Mouse (Mus musculus) intestine, embryonic 16.5 days (tissue): ENCODE results near the gene Pip5k1a. TPM values are rescaled to one million over a fixed set of nuclear protein-coding genes. Genes with fewer than 3 reads are reported as not detected.
A peak's percentile ranks its signal among the peaks of the same experiment; 100 is the strongest.

Experiments
- ATAC-seq: fragments of 200-750 bp; cut with Nextera tagmentation; 2 replicates; pipeline ENCODE4 v1.8.0; 2017; ENCODE audit warnings: moderate TSS enrichment, moderate library complexity
- H3K27ac ChIP-seq: fragments of 300-500 bp; sonication (generic); 2 replicates; pipeline ENCODE4 v1.5.1; 2014; ENCODE audit warnings: mild to moderate bottlenecking, low read length
- H3K27me3 ChIP-seq: fragments of 300-500 bp; sonication (generic); replicated peaks from 2 replicates; pipeline ENCODE4 v1.6.1; 2014; ENCODE audit warnings: low read length, control low read depth, mixed read lengths; ENCODE audit not compliant: control insufficient read depth, insufficient read depth
- H3K36me3 ChIP-seq: fragments of 300-500 bp; sonication (generic); 2 replicates; pipeline ENCODE4 v1.6.1; 2014; ENCODE audit warnings: low read length, control low read depth; ENCODE audit not compliant: control insufficient read depth, insufficient read depth
- H3K4me1 ChIP-seq: fragments of 300-500 bp; sonication (generic); 2 replicates; pipeline ENCODE4 v1.6.1; 2014; ENCODE audit warnings: low read length, control low read depth, mixed read lengths; ENCODE audit not compliant: control insufficient read depth, insufficient read depth
- H3K4me2 ChIP-seq: fragments of 300-500 bp; sonication (generic); 2 replicates; pipeline ENCODE4 v1.6.1; 2014; ENCODE audit warnings: low read depth, low read length, control low read depth
- H3K4me3 ChIP-seq: fragments of 300-500 bp; sonication (generic); 2 replicates; pipeline ENCODE4 v1.5.1; 2014; ENCODE audit warnings: mild to moderate bottlenecking, low read length
- H3K9ac ChIP-seq: fragments of 300-500 bp; sonication (generic); 2 replicates; pipeline ENCODE4 v1.6.1; 2014; ENCODE audit warnings: low read depth, low read length
- H3K9me3 ChIP-seq: fragments of 300-500 bp; sonication (generic); 2 replicates; pipeline ENCODE4 v1.6.1; 2016; ENCODE audit warnings: low read length, control low read depth; ENCODE audit not compliant: control insufficient read depth
- WGBS: fragments of 180-500 bp; shearing (Covaris S2); extraction: QIAGEN DNeasy Blood & Tissue Kit; methylation state at CpG from one replicate; pipeline ENCODE4 v1.1.7; 2014; 5-methylcytosine and 5-hydroxymethylcytosine counted together
- polyA plus RNA-seq: library from polyadenylated mRNA; unstranded; fragments of >200 nt; fragmentation: Nextera tagmentation; extraction: Ambion mirVana; gene quantifications from 2 replicates; pipeline ENCODE4 v1.2.1, GENCODE M21; 2015

The Pip5k1a gene
- polyA plus RNA-seq, 1 experiment from 2014 or later, result 14.5 TPM

DNA sequence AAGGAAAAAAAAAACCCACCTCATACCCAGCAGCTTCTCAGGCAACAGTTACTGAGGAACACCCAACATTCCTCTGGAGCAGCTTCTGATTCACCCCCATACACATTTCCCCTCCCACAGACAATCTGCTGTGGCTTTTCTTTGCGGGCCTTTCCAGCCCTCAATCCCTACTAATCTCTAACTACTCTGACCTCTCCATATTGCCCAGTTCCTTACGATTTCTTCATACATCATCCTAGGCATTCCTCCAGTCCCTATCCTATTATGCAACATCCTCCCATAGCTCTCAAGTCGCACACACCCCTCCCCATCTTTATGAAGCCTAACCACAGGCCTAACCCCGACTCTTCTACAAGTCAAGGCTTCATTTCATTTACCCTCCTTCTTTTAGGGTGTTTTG is 1.6 kb downstream of the Pip5k1a start:
- Histone ChIP-seq H3K27me3 (no peaks in the 10 kb centered on the region), H3K9me3 (no peaks in the 10 kb centered on the region), H3K27ac (0 out of 2 replicates have a peak overlapping the region, but pooled peaks have one; percentile 1), H3K4me1 (peaks cover 7% of the 10 kb centered on the region), H3K36me3 (no peaks in the 10 kb centered on the region), H3K4me2 (peak overlapping the region; percentile 65), H3K4me3 (peak overlapping the region; percentile 99), H3K9ac (peak overlapping the region; percentile 92; the same call in 1 of the 2 replicates)
- no peak for ATAC-seq
- WGBS, result 47% methylated on average over 4 of the region's 4 CpGs

DNA sequence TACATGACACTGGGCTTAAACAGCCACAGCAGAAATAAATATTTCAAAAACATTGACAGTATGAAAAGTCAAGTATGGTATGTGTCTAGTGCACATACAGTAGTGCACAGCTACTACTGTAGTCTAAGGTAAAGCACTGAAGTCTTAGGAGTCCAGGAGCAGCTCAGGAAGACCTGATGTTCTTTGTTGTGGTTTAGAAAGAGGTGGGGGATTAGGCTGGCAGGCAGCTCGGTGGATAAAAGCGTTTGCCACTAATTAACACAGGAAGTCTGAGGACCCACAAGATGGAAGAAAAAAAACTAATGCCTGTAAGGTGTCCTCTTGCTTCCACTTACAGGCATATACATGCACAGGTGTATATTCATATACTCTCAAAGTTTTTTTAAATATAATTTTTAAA is 5.9 kb downstream of the Pip5k1a start:
- Histone ChIP-seq H3K9me3 (no peaks in the 10 kb centered on the region), H3K4me3 (no peak overlapping the region), H3K36me3 (no peaks in the 10 kb centered on the region), H3K27ac (no peak overlapping the region), H3K4me1 (peaks cover 7% of the 10 kb centered on the region), H3K27me3 (no peaks in the 10 kb centered on the region), H3K4me2 (no peak overlapping the region), H3K9ac (no peak overlapping the region)
- 30% methylated on average over 2 of the region's 2 CpGs for WGBS
- no peak for ATAC-seq

DNA sequence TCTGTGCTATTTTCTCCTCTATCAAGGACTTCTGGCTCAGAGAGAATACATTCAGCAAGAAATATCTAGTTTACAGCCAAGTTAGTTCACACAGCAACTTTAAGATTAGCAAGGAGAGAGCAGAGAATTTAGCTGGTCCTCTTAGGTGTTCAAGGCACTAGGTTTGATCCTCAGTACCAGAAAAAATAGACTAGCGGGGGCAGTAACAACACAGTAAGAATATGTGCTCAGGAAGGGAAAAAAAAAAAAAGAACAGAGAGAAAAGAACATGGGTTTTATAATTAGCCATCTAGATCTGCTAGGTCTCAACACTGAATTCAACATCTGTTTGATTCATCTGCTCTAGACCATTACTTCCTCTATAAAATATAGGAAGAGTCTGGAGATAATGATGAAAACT is 18.7 kb downstream of the Pip5k1a start:
- Histone ChIP-seq H3K4me2 (no peak overlapping the region), H3K4me1 (no peaks in the 10 kb centered on the region), H3K27me3 (no peaks in the 10 kb centered on the region), H3K9me3 (no peaks in the 10 kb centered on the region), H3K4me3 (no peak overlapping the region), H3K9ac (no peak overlapping the region), H3K36me3 (no peaks in the 10 kb centered on the region), H3K27ac (no peak overlapping the region)
- WGBS, result 92% methylated on average over 1 of the region's 1 CpGs
- no peak for ATAC-seq

DNA sequence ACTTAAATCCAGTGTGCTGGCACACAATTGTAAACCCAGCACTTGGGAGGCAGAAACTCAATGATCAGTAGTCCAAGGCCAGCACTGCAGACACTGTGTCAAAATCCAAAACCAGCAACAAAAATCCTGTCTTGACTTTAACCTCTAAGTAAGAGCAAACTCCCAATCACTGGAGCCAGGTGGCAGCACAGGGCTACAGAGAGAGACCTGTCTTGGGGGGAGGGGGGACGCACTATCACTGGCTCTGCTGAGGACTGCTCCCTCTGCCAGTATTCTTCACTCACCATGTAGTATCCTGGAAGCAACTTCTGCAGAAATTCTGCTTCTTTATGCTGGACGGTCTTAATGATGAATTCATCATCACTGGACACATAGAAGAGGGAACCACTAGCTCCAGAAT is 35.1 kb downstream of the Pip5k1a start:
- Histone ChIP-seq H3K4me1 (no peaks in the 10 kb centered on the region), H3K9ac (no peak overlapping the region), H3K36me3 (peaks cover 24% of the 10 kb centered on the region), H3K4me2 (no peak overlapping the region), H3K27ac (no peak overlapping the region), H3K9me3 (no peaks in the 10 kb centered on the region), H3K4me3 (no peak overlapping the region), H3K27me3 (no peaks in the 10 kb centered on the region)
- 84% methylated on average over 2 of the region's 2 CpGs for WGBS
- ATAC-seq, result no peak

DNA sequence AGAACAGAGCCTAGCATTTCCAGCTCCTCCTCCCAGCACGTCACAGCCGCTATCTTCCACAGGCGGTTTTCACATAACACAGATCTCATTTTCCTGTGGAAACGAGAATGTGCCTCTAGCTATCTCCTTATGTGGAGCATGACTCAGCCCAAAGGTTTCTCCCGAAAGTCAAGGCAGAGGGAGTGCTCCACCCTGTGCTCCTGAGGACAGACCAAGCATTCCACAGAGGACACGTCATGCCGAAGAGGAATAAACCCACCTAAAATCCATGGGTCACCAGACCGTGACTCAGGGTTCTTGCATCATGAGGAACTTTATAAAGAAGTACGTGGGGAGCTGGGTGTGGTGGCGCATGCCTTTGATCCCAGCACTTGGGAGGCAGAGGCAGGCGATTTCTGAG is 40.2 kb downstream of the Pip5k1a start:
- Histone ChIP-seq H3K36me3 (peaks cover 22% of the 10 kb centered on the region), H3K27me3 (no peaks in the 10 kb centered on the region), H3K4me2 (no peak overlapping the region), H3K9me3 (no peaks in the 10 kb centered on the region), H3K4me3 (no peak overlapping the region), H3K9ac (no peak overlapping the region), H3K4me1 (no peaks in the 10 kb centered on the region), H3K27ac (no peak overlapping the region)
- 87% methylated on average over 11 of the region's 11 CpGs for WGBS
- ATAC-seq, result no peak

DNA sequence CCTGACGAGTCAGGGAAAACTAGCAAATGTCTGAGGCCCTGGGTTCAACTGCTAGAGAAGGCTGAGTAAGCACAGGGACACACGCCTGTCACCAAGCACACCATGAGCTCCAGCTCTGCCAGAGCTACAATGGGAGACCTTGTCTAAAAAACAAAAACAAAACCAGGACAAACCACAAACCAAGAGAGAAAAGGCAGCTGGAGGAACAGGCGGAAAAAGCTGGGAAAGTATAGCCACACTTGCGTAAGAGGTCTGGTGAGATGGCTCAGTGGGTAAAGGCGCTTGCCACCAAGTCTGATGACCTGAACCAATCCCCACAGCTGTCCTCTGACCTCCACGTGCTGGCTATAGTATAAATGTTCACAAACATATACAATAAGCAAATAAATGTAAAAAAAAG is 40.6 kb downstream of the Pip5k1a start:
- WGBS, result 90% methylated on average over 6 of the region's 6 CpGs
- H3K4me3 ChIP-seq, result no peak overlapping the region
- no peaks in the 10 kb centered on the region for H3K9me3 ChIP-seq
- no peak for ATAC-seq
- H3K36me3 ChIP-seq, result peaks cover 22% of the 10 kb centered on the region
- no peaks in the 10 kb centered on the region for H3K27me3 ChIP-seq
- H3K27ac ChIP-seq, result no peak overlapping the region
- H3K4me1 ChIP-seq, result no peaks in the 10 kb centered on the region
- no peak overlapping the region for H3K4me2 ChIP-seq
- H3K9ac ChIP-seq, result no peak overlapping the region

DNA sequence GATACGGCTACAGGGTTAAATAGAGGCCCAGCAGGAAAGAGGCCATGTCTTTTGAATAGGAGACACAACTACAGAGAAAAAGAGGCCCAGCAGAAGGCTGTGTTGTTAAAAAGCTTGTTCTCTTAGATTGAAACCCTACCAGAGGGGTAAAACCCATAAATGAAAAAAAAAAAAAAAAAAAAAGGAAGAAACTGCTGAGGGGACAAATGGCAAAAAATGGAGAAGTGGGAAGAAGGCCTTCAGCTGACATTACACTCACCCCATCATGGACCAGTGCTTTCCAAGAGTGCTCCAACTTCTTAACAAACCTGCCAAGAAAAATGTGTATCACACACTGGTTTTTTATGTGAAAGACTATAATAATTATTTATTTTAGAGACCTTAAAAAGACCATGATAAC is 41.2 kb downstream of the Pip5k1a start:
- Histone ChIP-seq H3K4me3 (no peak overlapping the region), H3K4me2 (no peak overlapping the region), H3K36me3 (peaks cover 23% of the 10 kb centered on the region), H3K9me3 (no peaks in the 10 kb centered on the region), H3K27me3 (no peaks in the 10 kb centered on the region), H3K4me1 (no peaks in the 10 kb centered on the region), H3K9ac (no peak overlapping the region), H3K27ac (no peak overlapping the region)
- 90% methylated on average over 1 of the region's 1 CpGs for WGBS
- no peak for ATAC-seq

DNA sequence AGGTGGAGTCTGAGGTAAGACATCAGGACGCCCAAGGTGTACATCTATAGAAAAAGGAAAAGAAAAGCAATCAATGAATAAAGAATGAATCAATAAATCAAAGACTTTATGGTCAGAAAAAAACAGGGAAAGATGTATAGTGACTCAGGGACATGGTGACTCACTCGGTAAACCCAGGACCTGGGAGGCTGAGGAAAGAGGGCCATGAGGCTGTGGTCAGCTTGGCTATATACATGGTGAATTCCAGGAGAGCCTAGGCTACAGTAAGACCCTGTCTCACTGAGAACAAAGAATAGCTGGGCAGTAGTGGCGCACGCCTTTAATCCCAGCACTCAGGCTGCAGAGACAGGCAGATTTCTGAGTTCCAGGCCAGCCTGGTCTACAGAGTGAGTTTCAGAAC is 43.0 kb downstream of the Pip5k1a start:
- 94% methylated on average over 4 of the region's 4 CpGs for WGBS
- no peaks in the 10 kb centered on the region for H3K9me3 ChIP-seq
- ATAC-seq, result no peak
- no peak overlapping the region for H3K4me3 ChIP-seq
- H3K36me3 ChIP-seq, result peaks cover 27% of the 10 kb centered on the region
- no peak overlapping the region for H3K9ac ChIP-seq
- no peaks in the 10 kb centered on the region for H3K4me1 ChIP-seq
- no peak overlapping the region for H3K27ac ChIP-seq
- no peak overlapping the region for H3K4me2 ChIP-seq
- no peaks in the 10 kb centered on the region for H3K27me3 ChIP-seq

DNA sequence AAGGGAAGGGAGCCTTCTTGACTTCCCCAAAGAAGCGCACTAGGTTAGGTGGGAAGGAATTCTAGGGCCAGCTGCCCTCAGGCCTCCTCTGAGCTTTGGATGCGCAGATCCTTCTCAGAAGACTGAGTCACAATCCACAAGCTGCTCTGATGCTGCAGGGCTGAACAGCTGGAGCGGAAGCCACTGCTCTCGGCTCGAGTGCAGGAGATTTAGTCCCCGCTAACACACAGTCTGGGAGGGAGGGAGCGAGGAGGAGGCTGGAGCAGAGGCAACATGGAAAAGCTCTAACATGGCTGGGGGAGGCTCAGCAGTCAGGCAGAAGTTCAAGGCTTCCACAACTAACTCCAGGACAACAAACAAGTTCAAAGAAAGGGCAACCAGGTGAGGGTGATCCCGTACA is 48.7 kb downstream of the Pip5k1a start:
- ATAC-seq, result peak; percentile 41; the same call in 1 of the 2 replicates
- Histone ChIP-seq H3K27ac (no peak overlapping the region; the same call in 1 of the 2 replicates), H3K4me3 (no peak overlapping the region), H3K4me2 (no peak overlapping the region), H3K4me1 (peaks cover 13% of the 10 kb centered on the region), H3K9ac (no peak overlapping the region), H3K27me3 (no peaks in the 10 kb centered on the region), H3K36me3 (peaks cover 10% of the 10 kb centered on the region; the same call in 1 of the 2 replicates), H3K9me3 (no peaks in the 10 kb centered on the region)
- 68% methylated on average over 8 of the region's 8 CpGs for WGBS

DNA sequence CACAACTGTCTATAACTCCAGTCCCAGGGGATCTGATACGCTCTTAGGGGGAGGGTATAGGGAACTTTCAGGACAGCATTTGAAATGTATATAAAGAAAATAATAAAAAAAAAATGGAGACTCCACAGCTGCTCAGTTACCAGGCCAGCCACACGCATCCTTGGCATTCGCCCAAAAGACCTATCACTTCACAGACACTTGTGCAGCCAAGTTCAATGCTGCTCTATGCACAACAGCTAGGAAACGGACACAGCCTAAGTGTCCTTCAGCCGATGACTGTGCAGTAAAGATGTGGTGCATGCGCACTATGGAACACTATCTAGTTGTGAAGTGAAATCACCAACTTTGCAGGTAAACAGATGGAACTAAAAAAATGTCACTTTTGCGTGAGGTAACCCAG is 50.5 kb downstream of the Pip5k1a start:
- ATAC-seq, result no peak

More for the DNA sequence above, 50.5 kb downstream of the Pip5k1a start:
- no peak overlapping the region for H3K9ac ChIP-seq
- H3K36me3 ChIP-seq, result peaks cover 5% of the 10 kb centered on the region; the same call in 1 of the 2 replicates
- H3K9me3 ChIP-seq, result no peaks in the 10 kb centered on the region
- H3K4me3 ChIP-seq, result no peak overlapping the region
- H3K4me1 ChIP-seq, result peaks cover 13% of the 10 kb centered on the region
- no peaks in the 10 kb centered on the region for H3K27me3 ChIP-seq
- H3K27ac ChIP-seq, result 0 out of 2 replicates have a peak overlapping the region, but pooled peaks have one; percentile 11
- WGBS, result 71% methylated on average over 7 of the region's 7 CpGs
- no peak overlapping the region for H3K4me2 ChIP-seq
